Mouse (Mus musculus) urinary bladder, adult 2 months (tissue): ENCODE data around the gene Polr3gl. TPM values are rescaled to one million over a fixed set of nuclear protein-coding genes. Genes with fewer than 3 reads are reported as not detected.

Source experiments
- DNase-seq: peaks from one replicate; pipeline ENCODE4 v3.0.0; 2022; ENCODE audit warnings: low spot score
- polyA plus RNA-seq: library from polyadenylated mRNA; depleted of rRNA; stranded (reverse); fragments of >200 nt; gene quantifications from 2 replicates; pipeline ENCODE4 v1.2.3, GENCODE M21; 2012

Polr3gl gene
- polyA plus RNA-seq, 1 experiment = 44.4 TPM

DNA sequence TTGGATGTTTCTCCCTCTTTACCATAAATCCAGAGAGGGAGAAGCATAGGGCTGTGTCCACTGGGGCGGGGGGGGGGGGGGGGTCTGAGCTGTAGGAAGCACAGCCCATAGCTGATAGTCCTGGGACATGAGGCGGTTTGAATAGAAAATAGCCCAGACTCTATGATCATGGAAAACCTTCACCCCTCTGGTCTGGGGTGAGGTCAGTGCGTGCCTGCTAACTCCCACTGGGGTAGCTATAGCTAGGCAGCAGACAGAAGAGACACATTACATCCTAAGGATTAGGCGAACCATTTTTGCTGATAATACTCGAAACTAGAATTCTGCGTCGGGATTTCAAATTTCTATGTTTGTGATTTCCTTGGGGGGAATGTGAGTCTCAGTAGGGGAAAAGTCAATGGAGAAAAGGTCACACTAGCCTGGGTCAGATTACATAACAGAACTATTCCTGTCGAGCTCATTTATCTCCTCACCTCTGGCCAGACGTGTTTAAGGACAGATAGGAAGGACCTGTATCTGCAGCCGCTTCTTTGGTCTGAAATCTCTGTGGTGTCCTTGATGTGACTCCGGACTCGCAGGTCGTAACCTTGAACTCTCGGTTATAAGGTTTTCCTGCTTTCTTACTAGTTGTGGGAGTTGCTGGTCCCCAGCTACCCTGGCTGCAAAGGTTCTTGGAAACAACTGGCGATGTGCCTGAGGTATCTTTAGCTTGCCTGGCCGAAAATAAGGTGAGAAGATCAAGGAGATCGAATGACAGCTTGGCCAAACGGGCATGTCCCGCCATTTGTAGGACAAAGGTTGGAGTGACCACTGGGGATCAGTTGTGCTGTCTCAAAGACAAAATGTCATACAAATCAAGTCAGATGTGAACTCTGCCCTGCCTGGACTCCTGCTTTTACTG is 20.1 kb downstream of the Polr3gl start:
- no peak for DNase-seq

GRCm38 (mm10) chr3:96571896-96572698 is 21.9 kb downstream of the Polr3gl start:
- no peak for DNase-seq

- no peak for DNase-seq
Observed at GRCm38 (mm10) chr3:96571336-96571735, 22.6 kb downstream of the Polr3gl start.

DNA sequence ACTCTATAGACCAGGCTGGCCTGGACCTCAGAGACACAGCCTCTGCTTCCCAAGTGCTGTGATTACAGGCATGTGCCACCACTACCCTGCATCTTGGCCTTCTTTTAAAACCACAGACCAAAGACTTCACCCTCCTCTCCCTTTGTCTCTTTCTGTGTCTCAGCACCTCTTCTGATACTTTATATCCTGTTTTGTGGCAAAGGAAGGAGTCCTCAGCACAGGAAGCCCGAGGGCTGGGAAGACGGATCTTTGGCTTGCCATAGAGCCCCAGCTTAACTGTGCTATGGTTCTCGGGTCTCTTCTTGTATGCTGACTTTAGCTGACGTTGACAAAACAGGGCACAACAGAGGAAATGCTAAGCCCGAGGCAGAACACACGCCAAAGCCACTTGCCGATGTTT is 23.3 kb downstream of the Polr3gl start:
- no peak for DNase-seq

DNA sequence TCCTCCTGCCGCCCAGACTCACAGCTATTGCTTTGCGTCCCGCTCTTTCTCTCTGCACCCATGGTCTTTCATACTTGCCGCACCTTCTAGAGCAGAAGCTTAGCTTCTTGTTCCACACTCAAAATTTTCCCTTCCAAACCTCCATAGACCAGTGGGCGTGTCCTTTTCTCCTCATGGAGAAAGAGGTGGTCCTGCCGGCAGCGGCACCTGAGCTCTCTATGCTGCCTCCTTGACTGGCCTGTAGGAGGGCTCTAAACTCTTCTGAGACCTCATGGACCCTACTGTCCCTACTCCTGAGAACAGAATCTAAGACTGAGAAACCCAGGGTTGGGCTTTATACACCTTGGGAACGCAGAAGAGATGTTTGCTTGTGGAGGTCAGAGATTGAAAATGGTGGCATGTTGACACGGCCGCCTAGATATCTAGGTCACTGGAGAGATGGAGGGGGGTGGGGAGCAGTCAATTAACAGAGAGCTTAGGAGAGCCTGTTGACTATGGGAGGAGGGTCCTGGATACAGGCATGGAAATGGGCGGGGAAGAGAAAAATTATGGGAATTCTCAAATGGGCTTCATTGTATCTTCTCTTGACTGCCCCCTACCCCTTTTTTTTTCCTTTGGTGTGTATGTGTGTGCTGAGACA is 23.9 kb downstream of the Polr3gl start:
- no peak for DNase-seq

- no peak for DNase-seq
Observed at GRCm38 (mm10) chr3:96569506-96569905, 24.5 kb downstream of the Polr3gl start.

DNA sequence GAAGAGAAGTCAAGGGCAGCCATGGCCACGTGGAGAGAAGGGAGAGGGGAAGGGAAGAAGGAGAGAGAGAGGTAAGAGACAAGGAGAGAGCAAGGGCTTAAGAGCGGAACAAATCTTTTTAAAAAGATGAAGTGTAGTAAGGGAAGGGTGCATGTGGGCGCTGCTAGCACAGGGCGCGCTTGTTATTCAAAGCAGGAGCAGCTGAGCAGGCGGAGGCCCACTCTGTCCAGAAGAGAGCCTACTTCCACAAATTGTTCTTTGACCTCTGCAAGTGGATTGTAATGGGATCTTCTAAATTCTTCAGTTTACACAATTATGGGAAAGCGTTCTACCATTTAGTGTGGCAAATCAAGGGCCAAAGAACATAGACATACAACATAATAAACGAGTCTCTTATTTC is 25.4 kb downstream of the Polr3gl start:
- DNase-seq = no peak

GRCm38 (mm10) chr3:96566661-96567450 is 27.1 kb downstream of the Polr3gl start:
- DNase-seq = no peak

- DNase-seq = no peak
Observed at GRCm38 (mm10) chr3:96565105-96565504, 28.9 kb downstream of the Polr3gl start.

DNA sequence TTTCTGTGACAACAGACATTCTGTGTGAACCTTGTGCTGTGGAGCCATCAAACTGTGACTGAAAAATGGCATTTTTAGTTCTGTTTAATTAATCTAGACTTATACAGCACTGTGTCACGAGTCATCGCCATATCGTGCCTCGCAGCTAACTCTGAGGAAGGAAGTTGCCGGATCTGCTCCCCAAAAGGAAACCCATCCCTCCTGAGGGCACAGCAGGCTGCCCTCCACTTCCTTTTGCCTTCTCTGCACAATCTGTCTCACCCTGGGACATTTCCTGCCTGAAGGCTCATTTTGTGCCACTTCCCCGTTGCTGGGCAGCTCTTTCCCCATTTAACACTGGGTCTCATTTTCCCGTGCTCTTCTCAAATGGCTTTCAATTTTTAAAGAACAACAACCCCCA is 29.3 kb downstream of the Polr3gl start:
- DNase-seq = no peak

DNA sequence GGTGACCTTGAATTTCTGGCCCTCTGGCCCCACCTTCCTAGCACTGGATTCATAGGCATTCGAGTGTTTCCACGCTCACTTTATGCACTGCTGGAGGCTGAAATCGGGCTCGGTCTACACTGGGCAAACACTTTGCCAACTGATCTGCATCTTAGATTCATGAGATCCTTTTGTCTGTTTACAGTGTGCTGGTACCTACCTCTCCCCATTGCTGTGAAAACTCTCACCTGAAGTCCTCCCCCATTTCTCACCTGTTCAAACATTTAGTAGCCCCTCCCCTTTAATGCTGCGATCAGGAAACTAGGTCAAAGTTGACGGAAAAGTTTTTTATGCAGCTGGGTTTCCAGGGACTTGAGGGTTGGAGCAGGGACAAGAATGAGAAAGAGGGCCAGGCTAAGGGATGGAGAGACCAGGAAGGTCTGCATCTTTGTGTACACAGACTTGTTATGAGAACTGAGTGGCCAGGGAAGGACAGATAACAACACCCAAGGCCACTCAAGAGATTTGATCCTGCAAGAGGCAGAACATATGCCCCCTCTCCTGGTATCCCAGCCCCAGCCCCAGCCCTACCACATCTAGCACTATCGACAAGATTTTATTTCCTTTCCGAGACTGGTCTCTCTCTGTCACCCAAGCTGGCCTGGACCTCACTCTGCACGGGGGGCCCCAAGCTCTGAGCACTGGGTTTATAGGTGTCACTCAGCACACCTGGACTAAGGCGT is 29.9 kb downstream of the Polr3gl start:
- DNase-seq = no peak

GRCm38 (mm10) chr3:96563267-96563666 is 30.7 kb downstream of the Polr3gl start:
- DNase-seq = no peak

GRCm38 (mm10) chr3:96561946-96562681 is 31.9 kb downstream of the Polr3gl start:
- no peak for DNase-seq

DNA sequence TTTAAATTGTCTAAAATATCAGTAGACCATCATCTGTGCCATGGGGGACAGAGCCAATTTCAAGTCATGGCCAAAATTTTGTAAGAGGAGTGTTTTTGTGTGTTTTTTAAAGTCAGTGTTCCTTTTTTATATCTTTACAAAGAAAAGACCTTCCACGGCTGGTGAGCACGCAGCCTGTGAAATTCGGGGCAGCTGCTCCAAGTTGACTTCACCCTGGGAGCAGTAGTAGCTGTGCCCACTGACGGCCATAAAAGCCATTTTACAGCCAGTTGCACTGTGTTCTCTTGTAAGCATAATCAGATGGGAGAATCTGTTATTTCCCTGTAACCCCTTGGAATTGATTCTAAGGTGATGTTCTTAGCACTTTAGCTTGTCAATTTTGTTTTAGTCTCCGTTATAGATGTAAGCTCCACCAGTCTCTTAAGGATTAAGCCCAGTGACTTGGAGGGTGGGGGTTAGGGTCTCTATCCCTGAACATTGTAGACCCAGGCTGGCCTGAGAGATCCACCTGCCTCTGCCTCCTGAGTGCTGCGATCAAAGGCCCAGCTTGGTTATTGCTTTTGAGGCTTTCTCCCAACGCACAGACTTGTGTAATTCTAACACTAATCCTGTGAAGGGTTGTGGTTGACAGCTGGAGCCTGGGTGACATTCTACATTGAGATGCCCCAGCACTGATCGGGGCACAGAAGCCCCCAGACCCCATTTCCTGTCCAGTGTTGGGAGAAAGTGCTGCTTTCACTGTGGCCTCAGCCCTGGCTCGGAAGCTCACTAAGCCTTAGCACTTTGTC is 32.9 kb downstream of the Polr3gl start:
- DNase-seq = no peak

DNA sequence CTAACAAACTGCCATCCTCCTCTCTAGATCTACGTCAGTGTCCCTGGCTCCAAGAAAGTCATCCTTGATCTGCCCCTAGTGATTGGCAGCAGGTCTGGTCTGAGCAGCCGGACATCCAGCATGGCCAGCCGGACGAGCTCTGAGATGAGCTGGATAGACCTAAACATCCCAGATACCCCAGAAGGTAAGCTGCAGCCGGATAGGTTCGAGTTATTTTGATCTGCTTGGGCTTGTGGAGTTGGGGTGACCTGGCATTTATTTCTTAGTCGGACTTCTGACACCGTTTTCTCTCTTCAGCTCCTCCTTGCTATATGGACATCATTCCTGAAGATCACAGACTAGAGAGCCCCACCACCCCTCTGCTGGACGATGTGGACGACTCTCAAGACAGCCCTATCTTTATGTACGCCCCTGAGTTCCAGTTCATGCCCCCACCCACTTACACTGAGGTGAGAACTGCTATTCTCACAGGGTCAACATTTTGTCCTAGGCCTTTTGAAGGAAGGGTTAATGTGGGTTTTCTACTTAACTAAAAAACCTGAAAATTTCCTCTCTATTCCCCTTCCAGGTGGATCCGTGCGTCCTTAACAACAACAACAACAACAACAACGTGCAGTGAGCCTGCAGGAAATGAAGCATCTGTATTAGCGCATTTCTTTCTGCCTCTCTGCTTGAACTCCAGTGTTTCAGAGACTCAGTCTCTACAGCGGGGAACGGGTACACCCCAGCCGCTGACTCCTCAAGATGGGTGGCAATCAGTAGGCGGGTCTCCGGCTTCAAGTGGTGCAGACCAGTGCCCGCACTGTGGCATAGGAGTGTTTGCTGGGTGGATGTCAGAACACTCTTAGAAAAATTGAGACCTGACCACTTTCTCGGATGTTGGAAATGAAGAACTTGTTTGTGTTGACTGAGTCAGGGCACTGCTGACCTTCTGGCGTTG is 33.8 kb downstream of the Polr3gl start:
- DNase-seq = no peak

GRCm38 (mm10) chr3:96559398-96559910 is 34.5 kb downstream of the Polr3gl start:
- no peak for DNase-seq

DNA sequence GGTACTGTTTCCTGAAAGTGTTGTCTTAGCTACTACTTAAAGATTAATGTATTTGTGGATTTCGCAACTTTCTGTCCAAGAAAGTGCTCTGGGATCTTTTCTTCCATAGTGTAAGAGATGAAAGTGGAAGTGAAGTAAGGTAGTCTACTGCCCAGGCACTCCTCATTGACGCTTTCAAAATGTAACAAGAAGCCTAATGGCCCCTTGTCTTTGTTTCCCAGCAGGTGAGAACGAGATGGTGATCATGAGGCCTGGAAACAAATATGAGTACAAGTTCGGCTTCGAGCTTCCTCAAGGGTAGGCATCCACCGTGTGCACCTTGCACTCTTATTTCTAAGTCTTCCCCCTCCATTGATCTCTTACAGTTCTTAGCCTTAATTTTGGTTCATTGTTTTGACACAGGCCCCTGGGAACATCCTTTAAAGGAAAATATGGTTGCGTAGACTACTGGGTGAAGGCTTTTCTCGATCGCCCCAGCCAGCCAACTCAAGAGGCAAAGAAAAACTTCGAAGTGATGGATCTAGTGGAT is 35.2 kb downstream of the Polr3gl start:
- no peak for DNase-seq

- DNase-seq = no peak
Observed at GRCm38 (mm10) chr3:96558159-96558558, 35.8 kb downstream of the Polr3gl start.
